Mouse (Mus musculus): Measurements from ENCODE around the gene Dnph1. TPM values are rescaled to one million over a fixed set of nuclear protein-coding genes. Genes with fewer than 3 reads are reported as not detected.

The Dnph1 gene
- polyA plus RNA-seq, 1 experiment from 2014 or later = 77.2 TPM

GRCm38 (mm10) chr17:46513329-46513728, 16.8 kb downstream of the Dnph1 start:
- H3K4me3 ChIP-seq (ENCODE audit: low read depth, low read length) = no peak overlapping the region
- ATAC-seq (ENCODE audit: low FRiP score) (no peak), DNase-seq (ENCODE audit: low spot score, missing footprints) (no peak)
- H3K27me3 ChIP-seq (ENCODE audit: control insufficient read depth, insufficient read depth, low read length) = no peaks in the 10 kb centered on the region
- no peaks in the 10 kb centered on the region for H3K4me1 ChIP-seq (ENCODE audit: control insufficient read depth, insufficient read depth, low read length)
- H3K27ac ChIP-seq (ENCODE audit: low read depth, low read length) = no peak overlapping the region
- WGBS = 67% methylated on average over 2 of the region's 2 CpGs
- H3K36me3 ChIP-seq (ENCODE audit: control insufficient read depth, insufficient read depth, low read length) = no peaks in the 10 kb centered on the region
- H3K9me3 ChIP-seq (ENCODE audit: control insufficient read depth, low read length) = no peaks in the 10 kb centered on the region
- H3K9ac ChIP-seq (ENCODE audit: low read length) = no peak overlapping the region
- H3K4me2 ChIP-seq = no peak overlapping the region

GRCm38 (mm10) chr17:46519971-46520370, 23.5 kb downstream of the Dnph1 start:
- WGBS = 51% methylated on average over 10 of the region's 10 CpGs
- Histone ChIP-seq H3K9ac (ENCODE audit: low read length) (peak overlapping the region; percentile 27; the same call in 1 of the 2 replicates), H3K4me2 (peak overlapping the region; percentile 11; the same call in 1 of the 2 replicates), H3K9me3 (ENCODE audit: control insufficient read depth, low read length) (no peaks in the 10 kb centered on the region), H3K4me3 (ENCODE audit: low read depth, low read length) (no peak overlapping the region), H3K36me3 (ENCODE audit: control insufficient read depth, insufficient read depth, low read length) (no peaks in the 10 kb centered on the region), H3K27me3 (ENCODE audit: control insufficient read depth, insufficient read depth, low read length) (peaks cover 3% of the 10 kb centered on the region; the same call in 1 of the 2 replicates), H3K27ac (ENCODE audit: low read depth, low read length) (no peak overlapping the region), H3K4me1 (ENCODE audit: control insufficient read depth, insufficient read depth, low read length) (0 out of 2 replicates have a peak, but pooled peaks cover 4% of the 10 kb centered on the region)
- DNase-seq (ENCODE audit: low spot score, missing footprints) (no peak), ATAC-seq (ENCODE audit: low FRiP score) (no peak)

- DNase-seq (ENCODE audit: low spot score, missing footprints) (no peak), ATAC-seq (ENCODE audit: low FRiP score) (no peak)
- Histone ChIP-seq H3K27me3 (ENCODE audit: control insufficient read depth, insufficient read depth, low read length) (peaks cover 3% of the 10 kb centered on the region; the same call in 1 of the 2 replicates), H3K27ac (ENCODE audit: low read depth, low read length) (no peak overlapping the region), H3K36me3 (ENCODE audit: control insufficient read depth, insufficient read depth, low read length) (no peaks in the 10 kb centered on the region), H3K4me1 (ENCODE audit: control insufficient read depth, insufficient read depth, low read length) (0 out of 2 replicates have a peak, but pooled peaks cover 4% of the 10 kb centered on the region), H3K4me2 (peak overlapping the region; percentile 11; the same call in 1 of the 2 replicates), H3K9ac (ENCODE audit: low read length) (peak overlapping the region; percentile 27; the same call in 1 of the 2 replicates), H3K9me3 (ENCODE audit: control insufficient read depth, low read length) (no peaks in the 10 kb centered on the region), H3K4me3 (ENCODE audit: low read depth, low read length) (no peak overlapping the region)
- WGBS = 45% methylated on average over 25 of the region's 25 CpGs
Observed at GRCm38 (mm10) chr17:46520385-46520979, 24.0 kb downstream of the Dnph1 start.

- Histone ChIP-seq H3K4me3 (ENCODE audit: low read depth, low read length) (no peak overlapping the region), H3K36me3 (ENCODE audit: control insufficient read depth, insufficient read depth, low read length) (no peaks in the 10 kb centered on the region), H3K4me2 (no peak overlapping the region), H3K9ac (ENCODE audit: low read length) (no peak overlapping the region), H3K4me1 (ENCODE audit: control insufficient read depth, insufficient read depth, low read length) (0 out of 2 replicates have a peak, but pooled peaks cover 4% of the 10 kb centered on the region), H3K27me3 (ENCODE audit: control insufficient read depth, insufficient read depth, low read length) (peaks cover 3% of the 10 kb centered on the region; the same call in 1 of the 2 replicates), H3K27ac (ENCODE audit: low read depth, low read length) (no peak overlapping the region), H3K9me3 (ENCODE audit: control insufficient read depth, low read length) (no peaks in the 10 kb centered on the region)
- 80% methylated on average over 9 of the region's 9 CpGs for WGBS
- no peak for DNase-seq (ENCODE audit: low spot score, missing footprints)
- no peak for ATAC-seq (ENCODE audit: low FRiP score)
Observed at GRCm38 (mm10) chr17:46521174-46521573, 24.7 kb downstream of the Dnph1 start.

- ATAC-seq (ENCODE audit: low FRiP score) (0 out of 2 replicates have a peak, but pooled peaks have one; percentile 62), DNase-seq (ENCODE audit: low spot score, missing footprints) (no peak)
- 37% methylated on average over 24 of the region's 24 CpGs for WGBS
- Histone ChIP-seq H3K9ac (ENCODE audit: low read length) (no peak overlapping the region), H3K4me3 (ENCODE audit: low read depth, low read length) (no peak overlapping the region), H3K27me3 (ENCODE audit: control insufficient read depth, insufficient read depth, low read length) (peaks cover 3% of the 10 kb centered on the region; the same call in 1 of the 2 replicates), H3K9me3 (ENCODE audit: control insufficient read depth, low read length) (no peaks in the 10 kb centered on the region), H3K36me3 (ENCODE audit: control insufficient read depth, insufficient read depth, low read length) (no peaks in the 10 kb centered on the region), H3K27ac (ENCODE audit: low read depth, low read length) (no peak overlapping the region), H3K4me2 (no peak overlapping the region), H3K4me1 (ENCODE audit: control insufficient read depth, insufficient read depth, low read length) (0 out of 2 replicates have a peak, but pooled peaks cover 4% of the 10 kb centered on the region)
Observed at GRCm38 (mm10) chr17:46521963-46522668, 25.6 kb downstream of the Dnph1 start.

- Histone ChIP-seq H3K4me2 (no peak overlapping the region), H3K4me3 (ENCODE audit: low read depth, low read length) (no peak overlapping the region), H3K4me1 (ENCODE audit: control insufficient read depth, insufficient read depth, low read length) (0 out of 2 replicates have a peak, but pooled peaks cover 3% of the 10 kb centered on the region), H3K27ac (ENCODE audit: low read depth, low read length) (no peak overlapping the region), H3K27me3 (ENCODE audit: control insufficient read depth, insufficient read depth, low read length) (peaks cover 3% of the 10 kb centered on the region; the same call in 1 of the 2 replicates), H3K9me3 (ENCODE audit: control insufficient read depth, low read length) (no peaks in the 10 kb centered on the region), H3K36me3 (ENCODE audit: control insufficient read depth, insufficient read depth, low read length) (no peaks in the 10 kb centered on the region), H3K9ac (ENCODE audit: low read length) (no peak overlapping the region)
- 87% methylated on average over 10 of the region's 10 CpGs for WGBS
- DNase-seq (ENCODE audit: low spot score, missing footprints) (no peak), ATAC-seq (ENCODE audit: low FRiP score) (no peak)
Observed at GRCm38 (mm10) chr17:46525065-46525464, 28.6 kb downstream of the Dnph1 start.

GRCm38 (mm10) chr17:46525579-46526307, 29.2 kb downstream of the Dnph1 start:
- Histone ChIP-seq H3K9me3 (ENCODE audit: control insufficient read depth, low read length) (no peaks in the 10 kb centered on the region), H3K27ac (ENCODE audit: low read depth, low read length) (no peak overlapping the region), H3K27me3 (ENCODE audit: control insufficient read depth, insufficient read depth, low read length) (no peaks in the 10 kb centered on the region; the same call in 1 of the 2 replicates), H3K9ac (ENCODE audit: low read length) (no peak overlapping the region), H3K4me1 (ENCODE audit: control insufficient read depth, insufficient read depth, low read length) (0 out of 2 replicates have a peak, but pooled peaks cover 2% of the 10 kb centered on the region), H3K4me2 (no peak overlapping the region), H3K4me3 (ENCODE audit: low read depth, low read length) (no peak overlapping the region), H3K36me3 (ENCODE audit: control insufficient read depth, insufficient read depth, low read length) (no peaks in the 10 kb centered on the region)
- ATAC-seq (ENCODE audit: low FRiP score) (peak; percentile 61; the same call in 1 of the 2 replicates), DNase-seq (ENCODE audit: low spot score, missing footprints) (peak; percentile 97)
- WGBS = 40% methylated on average over 12 of the region's 12 CpGs

GRCm38 (mm10) chr17:46543661-46544060, 47.1 kb downstream of the Dnph1 start:
- no peak overlapping the region for H3K4me2 ChIP-seq
- no peak overlapping the region for H3K4me3 ChIP-seq (ENCODE audit: low read depth, low read length)
- 94% methylated on average over 12 of the region's 12 CpGs for WGBS
- peaks cover 13% of the 10 kb centered on the region for H3K4me1 ChIP-seq (ENCODE audit: control insufficient read depth, insufficient read depth, low read length)
- no peak overlapping the region for H3K27ac ChIP-seq (ENCODE audit: low read depth, low read length)
- H3K27me3 ChIP-seq (ENCODE audit: control insufficient read depth, insufficient read depth, low read length) = no peaks in the 10 kb centered on the region; the same call in 1 of the 2 replicates
- no peak for ATAC-seq (ENCODE audit: low FRiP score)
- H3K9me3 ChIP-seq (ENCODE audit: control insufficient read depth, low read length) = no peaks in the 10 kb centered on the region
- no peak overlapping the region for H3K9ac ChIP-seq (ENCODE audit: low read length)
- no peak for DNase-seq (ENCODE audit: low spot score, missing footprints)
- H3K36me3 ChIP-seq (ENCODE audit: control insufficient read depth, insufficient read depth, low read length) = no peaks in the 10 kb centered on the region

All from midbrain, embryonic 11.5 days (tissue).